Mouse (Mus musculus) cerebellum, adult 8-10 months (tissue): ENCODE measurements around the gene Grin2b.
A peak's percentile ranks its signal among the peaks of the same experiment; 100 is the strongest.

ENCODE experiments used
- DNase-seq: peaks from one replicate; pipeline ENCODE4 v3.0.0; 2022

Gene Grin2b

GRCm38 (mm10) chr6:136173191-136173896 is at the start of gene Grin2b:
Gene Grin2b (minus strand): TSS chr6:136173511.
- DNase-seq = no peak

DNA sequence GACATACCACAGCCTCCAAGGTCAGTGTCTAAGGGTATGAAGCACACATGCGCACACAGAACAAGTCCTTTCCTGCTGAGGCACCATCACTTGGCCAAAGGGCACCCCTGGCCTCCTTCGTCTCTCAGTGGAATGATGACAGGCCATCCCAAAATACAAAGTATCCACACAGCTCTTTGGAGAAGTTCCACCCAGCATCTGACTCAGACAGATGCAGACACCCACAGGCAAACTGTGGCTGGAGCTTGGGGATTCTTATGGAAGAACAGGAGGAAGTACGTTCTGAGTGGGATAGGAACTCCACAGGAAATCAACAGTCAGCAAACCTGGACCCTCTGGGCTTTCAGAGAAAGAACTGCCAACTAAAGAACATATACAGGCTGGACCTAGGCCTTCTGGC is 48.6 kb upstream of the Grin2b start:
- no peak for DNase-seq

- no peak for DNase-seq
Observed at GRCm38 (mm10) chr6:136210442-136210841, 37.1 kb upstream of the Grin2b start.

DNA sequence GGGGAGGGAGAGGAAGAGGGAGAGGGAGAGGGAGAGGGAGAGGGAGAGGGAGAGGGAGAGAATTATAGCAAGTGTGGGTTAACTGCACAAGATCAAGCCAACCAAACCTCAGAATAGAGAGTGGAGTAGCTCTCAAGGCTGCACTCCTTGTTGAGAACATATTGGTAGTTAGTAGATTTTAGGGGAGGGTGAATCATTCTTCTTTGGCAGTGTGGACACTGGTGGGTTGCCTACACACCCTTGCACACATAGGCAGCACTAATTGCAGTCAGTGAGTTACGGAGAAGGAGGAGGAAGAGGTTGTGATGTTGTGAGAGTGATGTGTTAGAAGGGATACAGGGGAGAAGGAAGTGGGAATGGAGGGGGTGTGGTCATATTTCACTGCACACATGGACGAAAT is 26.5 kb upstream of the Grin2b start:
- DNase-seq = no peak

- no peak for DNase-seq
Observed at GRCm38 (mm10) chr6:136194616-136195015, 21.3 kb upstream of the Grin2b start.

GRCm38 (mm10) chr6:136178066-136178465 is 4.8 kb upstream of the Grin2b start:
- DNase-seq = no peak

DNA sequence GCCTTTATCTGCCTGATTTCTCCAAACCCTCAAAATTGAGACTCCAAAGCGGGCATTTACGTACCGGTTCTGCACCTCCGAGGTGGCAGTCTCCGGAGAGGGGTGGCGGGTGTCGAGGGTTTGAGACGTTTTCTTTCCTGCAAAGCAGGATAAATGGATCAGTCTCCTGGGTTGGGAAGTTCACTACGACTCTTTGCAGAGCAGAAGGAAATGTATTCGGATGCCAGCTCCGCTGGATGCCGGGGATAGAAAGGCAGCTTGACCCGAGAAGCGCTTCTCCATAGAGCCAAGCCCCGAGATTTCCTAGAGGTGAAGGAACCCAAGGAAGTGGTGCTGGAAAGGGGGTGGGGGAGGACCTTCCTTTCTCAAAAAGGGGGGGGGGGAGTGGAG is 515 bp downstream of the Grin2b start:
- no peak for DNase-seq

DNA sequence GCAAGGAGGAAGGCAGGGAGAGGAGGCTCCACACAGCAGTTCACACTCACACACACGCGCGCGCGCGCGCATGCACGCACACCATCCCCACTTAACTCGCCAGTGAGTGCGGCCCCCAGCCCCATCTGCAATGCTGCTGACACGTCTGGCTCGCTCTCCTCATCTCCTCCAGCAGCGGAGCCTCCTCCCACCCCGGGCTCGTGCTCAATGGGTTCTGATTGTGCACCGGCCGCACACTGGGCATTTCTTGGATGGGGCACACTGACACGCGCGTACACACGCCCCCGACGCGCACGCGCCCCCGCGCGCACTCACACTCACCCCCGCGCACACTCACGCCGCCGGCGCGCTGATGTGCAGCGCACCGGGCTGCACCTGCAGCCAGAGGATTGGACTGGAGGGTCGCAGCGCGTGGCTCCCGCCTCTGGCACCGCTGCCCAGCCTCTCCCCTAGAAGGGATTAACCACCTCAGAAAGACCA is 1.1 kb downstream of the Grin2b start:
- DNase-seq = no peak

- DNase-seq = no peak
Observed at GRCm38 (mm10) chr6:136171343-136171742, 2.0 kb downstream of the Grin2b start.

DNA sequence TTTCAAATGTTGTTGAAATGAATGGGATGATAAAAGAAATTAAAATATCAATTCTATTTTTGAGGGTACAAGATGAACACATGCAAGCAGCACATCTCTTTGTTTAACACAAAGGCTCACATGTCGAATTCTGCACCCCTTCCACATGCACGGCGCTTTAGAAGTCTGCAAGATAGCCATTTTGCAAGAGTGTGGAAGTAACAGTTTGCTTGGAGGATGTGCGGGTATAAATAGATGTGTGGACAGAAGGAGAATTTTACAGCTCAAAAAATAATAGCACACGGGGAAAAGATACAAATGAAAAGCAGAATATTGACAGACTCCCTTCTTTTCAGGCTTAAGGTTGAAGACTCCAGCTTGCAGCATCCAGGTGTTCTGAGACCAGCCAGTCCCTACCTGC is 2.9 kb downstream of the Grin2b start:
- DNase-seq = no peak

- DNase-seq = no peak
Observed at GRCm38 (mm10) chr6:136167361-136167760, 6.0 kb downstream of the Grin2b start.

DNA sequence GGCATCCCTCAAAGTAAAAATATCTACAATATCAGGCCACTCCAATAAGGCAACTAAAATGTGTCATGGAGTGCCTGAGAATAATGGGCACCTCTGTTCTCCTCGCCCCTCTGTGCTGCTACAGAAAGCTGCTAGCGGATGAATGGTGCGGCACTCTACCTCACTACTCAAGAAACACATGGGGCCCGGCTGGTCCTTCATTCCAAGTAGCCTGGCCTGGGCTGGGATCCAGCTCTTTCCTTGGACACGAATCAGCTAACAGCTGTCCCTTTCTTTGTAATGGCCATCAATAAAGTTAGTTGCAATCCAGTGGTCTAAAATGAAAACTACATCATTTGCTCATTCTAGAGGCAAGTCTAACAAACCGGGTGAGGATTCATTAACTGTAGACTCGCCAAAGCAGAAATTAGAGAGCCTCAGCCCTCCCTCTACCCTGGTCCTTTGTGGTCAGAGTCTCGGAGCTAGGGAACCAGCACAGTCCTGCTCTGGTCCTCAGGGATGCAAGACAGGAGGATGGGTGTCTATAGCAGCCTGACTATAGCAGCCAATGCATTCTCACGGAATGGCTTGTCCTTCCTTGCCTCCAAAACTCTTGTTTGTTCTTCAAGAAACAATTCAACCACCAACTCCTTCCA is 7.8 kb downstream of the Grin2b start:
- DNase-seq = no peak

GRCm38 (mm10) chr6:136162090-136162489 is 11.2 kb downstream of the Grin2b start:
- no peak for DNase-seq

DNA sequence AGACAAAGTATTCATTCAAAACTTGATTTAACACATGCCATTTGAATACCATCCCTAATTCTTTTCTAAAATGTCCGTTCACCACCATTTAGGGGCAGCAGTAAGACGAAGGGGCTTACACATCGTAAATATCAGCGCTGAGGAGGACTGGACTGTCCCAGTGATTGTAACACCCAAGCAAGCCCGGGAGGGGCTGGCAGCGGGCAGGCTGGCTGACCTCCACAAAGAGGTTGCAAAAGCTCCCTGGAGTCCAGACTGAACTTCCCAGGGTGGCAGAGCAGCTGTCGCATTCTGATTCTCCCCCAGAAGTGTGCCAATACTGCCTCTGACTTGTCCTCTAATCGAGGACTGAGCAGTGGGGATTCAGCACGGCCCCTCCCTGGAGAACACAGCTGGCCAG is 19.9 kb downstream of the Grin2b start:
- DNase-seq = no peak

DNA sequence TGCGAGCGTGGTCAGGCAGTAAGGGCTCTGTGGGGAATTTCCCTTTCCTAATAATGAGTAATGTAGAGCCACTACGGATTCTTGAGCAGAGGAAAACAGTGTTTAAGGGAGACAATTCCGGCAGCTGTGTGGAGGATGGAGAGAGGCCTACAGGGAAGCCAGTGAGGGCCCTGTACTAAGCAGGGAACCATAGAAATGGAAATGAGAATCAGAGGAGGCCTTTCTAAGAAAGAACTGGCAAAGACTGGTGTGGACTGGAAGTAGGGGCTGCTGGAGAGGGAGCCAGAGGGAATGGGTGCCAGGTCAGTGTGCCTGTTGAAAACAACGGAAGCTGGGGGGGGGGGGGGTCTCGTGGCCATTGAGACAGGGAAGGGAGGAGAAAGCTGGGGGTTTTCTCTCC is 23.2 kb downstream of the Grin2b start:
- no peak for DNase-seq

DNA sequence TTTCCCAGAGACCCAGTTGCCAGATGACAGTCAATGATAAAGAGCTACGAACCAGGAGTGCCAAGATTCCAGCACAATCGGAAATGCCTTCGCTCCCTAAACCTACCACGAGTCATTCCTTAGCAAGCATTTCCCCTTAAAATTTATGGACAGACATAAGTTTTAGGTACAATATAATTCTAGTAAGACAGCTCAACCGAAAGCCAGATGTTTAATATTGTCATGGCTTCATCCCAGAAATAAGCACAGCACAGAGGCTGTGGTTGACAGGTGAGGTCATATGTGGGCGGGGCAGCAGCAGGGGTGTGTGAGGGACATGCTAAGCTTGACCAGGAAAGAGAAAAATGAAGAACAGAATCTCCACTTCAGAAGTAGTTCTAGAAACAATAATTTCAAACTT is 33.3 kb downstream of the Grin2b start:
- no peak for DNase-seq

DNA sequence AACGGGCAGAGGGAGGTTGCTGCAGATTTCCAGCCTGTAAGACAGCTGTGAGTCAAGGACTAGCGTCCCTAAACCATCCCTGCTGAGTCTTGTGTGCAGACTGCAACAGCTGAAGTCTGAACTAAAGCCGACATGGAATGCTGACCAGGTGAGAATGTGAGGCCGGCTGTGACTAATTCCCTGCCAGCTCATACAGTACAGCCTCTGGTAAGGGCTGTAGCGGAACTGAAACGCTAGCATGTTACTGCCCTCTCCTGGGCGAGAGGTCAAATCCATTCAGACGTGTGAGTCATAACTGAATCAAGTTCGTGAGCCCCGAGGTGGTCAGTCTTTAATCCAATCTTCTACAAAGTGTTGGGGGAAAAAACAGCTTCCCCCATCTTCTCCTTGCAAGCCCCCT is 42.9 kb downstream of the Grin2b start:
- peak; percentile 18 for DNase-seq

- DNase-seq = no peak
Observed at GRCm38 (mm10) chr6:136122593-136122992, 50.7 kb downstream of the Grin2b start.

GRCm38 (mm10) chr6:136117390-136117789 is 55.9 kb downstream of the Grin2b start:
- no peak for DNase-seq

DNA sequence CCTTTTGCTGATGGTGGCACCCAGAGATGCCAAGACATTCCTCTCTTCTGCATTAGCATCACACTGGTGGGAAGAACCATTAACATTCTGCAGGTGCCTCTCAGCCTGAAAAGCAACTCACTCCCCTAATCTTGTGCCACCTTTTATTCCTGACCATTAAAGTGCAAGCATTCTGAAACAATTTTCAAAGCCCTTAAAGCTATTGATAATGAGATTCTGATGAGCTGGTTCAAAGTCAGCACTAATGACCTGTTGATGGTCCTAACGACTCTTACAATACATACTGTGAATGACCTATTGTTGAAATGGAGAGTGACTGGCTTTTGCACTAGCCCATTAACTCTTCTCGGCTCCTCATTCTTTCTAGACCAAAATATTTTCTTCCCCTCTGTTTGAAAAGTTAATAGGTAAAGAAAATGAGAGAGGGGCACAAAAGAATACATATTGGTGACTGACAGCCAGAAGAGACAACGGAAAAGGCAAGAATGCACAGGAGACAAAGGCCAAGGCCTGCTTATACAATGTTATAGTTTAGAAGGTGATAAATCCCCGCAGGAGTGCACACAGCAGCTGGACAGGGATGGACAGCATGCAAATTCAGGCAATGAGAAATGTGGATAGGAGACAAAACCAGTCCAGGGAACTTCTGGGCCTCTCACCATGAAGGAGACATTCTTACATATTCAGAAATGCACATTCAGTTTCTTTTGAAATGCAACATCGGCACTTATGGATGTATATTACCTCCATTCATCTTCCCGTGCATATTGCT is 59.5 kb downstream of the Grin2b start:
- no peak for DNase-seq

- no peak for DNase-seq
Observed at GRCm38 (mm10) chr6:136109172-136109571, 64.1 kb downstream of the Grin2b start.

- DNase-seq = no peak
Observed at GRCm38 (mm10) chr6:136108466-136108865, 64.8 kb downstream of the Grin2b start.

DNA sequence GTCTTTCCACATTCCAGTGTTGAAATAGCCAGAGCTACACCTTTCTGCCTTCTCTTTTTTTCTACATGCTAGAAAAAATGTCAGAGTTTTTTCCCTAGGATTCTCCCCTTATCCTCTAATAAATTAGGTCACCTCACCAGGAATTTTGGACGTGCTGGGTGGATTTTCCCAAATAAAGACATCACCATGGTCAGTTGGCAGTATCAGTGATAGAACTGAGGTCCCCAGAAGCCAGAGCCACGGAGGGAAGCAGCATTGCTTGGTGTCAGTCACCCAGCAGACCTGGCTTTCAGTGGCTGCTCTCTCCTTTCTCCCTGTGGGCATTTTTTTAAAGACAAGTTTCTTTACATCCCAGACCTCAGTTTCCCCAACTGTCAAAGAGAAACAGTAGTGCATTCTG is 68.1 kb downstream of the Grin2b start:
- DNase-seq = no peak

DNA sequence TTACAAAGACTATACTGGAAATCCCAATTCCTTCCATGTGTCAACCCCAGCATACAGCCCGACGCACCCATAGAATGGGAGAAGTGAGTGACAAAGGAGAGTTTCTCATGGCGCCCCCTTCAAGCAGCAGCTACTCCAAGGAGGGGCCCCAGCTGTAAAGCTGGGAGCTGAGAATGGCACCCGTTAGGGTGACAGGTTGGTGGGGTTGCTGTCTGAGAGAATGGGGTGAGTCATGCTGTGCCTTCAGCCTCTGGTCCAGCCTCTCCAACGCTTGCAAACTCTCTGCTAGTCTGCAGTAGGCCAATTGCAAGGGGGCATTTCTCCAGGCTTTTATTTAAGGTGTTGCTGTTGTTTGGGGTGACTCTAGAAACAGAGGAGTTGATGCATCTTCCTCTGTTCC is 73.1 kb downstream of the Grin2b start:
- DNase-seq = no peak
